Mouse (Mus musculus): Measurements from ENCODE around the gene Neu2. TPM values are rescaled to one million over a fixed set of nuclear protein-coding genes. Genes with fewer than 3 reads are reported as not detected.
A peak's percentile ranks its signal among the peaks of the same experiment; 100 is the strongest.

Gene Neu2
- polyA plus RNA-seq, 1 experiment from 2014 or later: 2.2 TPM

GRCm38 (mm10) chr1:87589162-87589561 lies 79.5 kb downstream of the Neu2 start:
- Histone ChIP-seq H3K4me3 (ENCODE audit: low read depth, low read length) (no peak overlapping the region), H3K36me3 (ENCODE audit: control insufficient read depth, insufficient read depth, low read length) (no peaks in the 10 kb centered on the region), H3K27ac (replicated peaks) (no peak overlapping the region), H3K27me3 (ENCODE audit: control insufficient read depth, insufficient read depth, low read length) (no peaks in the 10 kb centered on the region), H3K4me1 (replicated peaks; ENCODE audit: control insufficient read depth, insufficient read depth) (no peaks in the 10 kb centered on the region), H3K4me2 (replicated peaks; ENCODE audit: low read depth) (no peak overlapping the region), H3K9me3 (ENCODE audit: control insufficient read depth, low read length) (no peaks in the 10 kb centered on the region), H3K9ac (ENCODE audit: low read length) (no peak overlapping the region)
- ATAC-seq (ENCODE audit: low FRiP score, low TSS enrichment) (no peak), DNase-seq (ENCODE audit: low spot score) (no peak)
- no peak for TF ChIP-seq EP300 (optimal IDR thresholded peaks at IDR 0.05)
- no peak for TF ChIP-seq CTCF (IDR thresholded peaks at IDR 0.05; ENCODE audit: low read depth)
- WGBS: 79% methylated on average over 7 of the region's 7 CpGs

- no peak overlapping the region for H3K9ac ChIP-seq (ENCODE audit: low read length)
- no peaks in the 10 kb centered on the region for H3K36me3 ChIP-seq (ENCODE audit: control insufficient read depth, insufficient read depth, low read length)
- H3K27ac ChIP-seq (replicated peaks): no peak overlapping the region
- TF ChIP-seq CTCF (IDR thresholded peaks at IDR 0.05; ENCODE audit: low read depth): no peak
- no peak for TF ChIP-seq EP300 (optimal IDR thresholded peaks at IDR 0.05)
- DNase-seq (ENCODE audit: low spot score): no peak
- H3K27me3 ChIP-seq (ENCODE audit: control insufficient read depth, insufficient read depth, low read length): no peaks in the 10 kb centered on the region
- no peak overlapping the region for H3K4me3 ChIP-seq (ENCODE audit: low read depth, low read length)
- H3K4me2 ChIP-seq (replicated peaks; ENCODE audit: low read depth): no peak overlapping the region
- ATAC-seq (ENCODE audit: low FRiP score, low TSS enrichment): peak; percentile 64
- WGBS: 87% methylated on average over 8 of the region's 8 CpGs
- H3K4me1 ChIP-seq (replicated peaks; ENCODE audit: control insufficient read depth, insufficient read depth): no peaks in the 10 kb centered on the region
- H3K9me3 ChIP-seq (ENCODE audit: control insufficient read depth, low read length): no peaks in the 10 kb centered on the region
Observed at GRCm38 (mm10) chr1:87589980-87590379, 80.3 kb downstream of the Neu2 start.

- TF ChIP-seq CTCF (IDR thresholded peaks at IDR 0.05; ENCODE audit: low read depth) (peak; percentile 41; the same call in 1 of the 2 replicates), EP300 (optimal IDR thresholded peaks at IDR 0.05) (no peak)
- Histone ChIP-seq H3K9me3 (ENCODE audit: control insufficient read depth, low read length) (no peaks in the 10 kb centered on the region), H3K4me3 (ENCODE audit: low read depth, low read length) (no peak overlapping the region), H3K4me1 (replicated peaks; ENCODE audit: control insufficient read depth, insufficient read depth) (no peaks in the 10 kb centered on the region), H3K27ac (replicated peaks) (no peak overlapping the region), H3K9ac (ENCODE audit: low read length) (no peak overlapping the region), H3K36me3 (ENCODE audit: control insufficient read depth, insufficient read depth, low read length) (no peaks in the 10 kb centered on the region), H3K27me3 (ENCODE audit: control insufficient read depth, insufficient read depth, low read length) (no peaks in the 10 kb centered on the region), H3K4me2 (replicated peaks; ENCODE audit: low read depth) (no peak overlapping the region)
- 43% methylated on average over 3 of the region's 3 CpGs for WGBS
- DNase-seq (ENCODE audit: low spot score) (no peak), ATAC-seq (ENCODE audit: low FRiP score, low TSS enrichment) (0 out of 2 replicates have a peak, but pooled peaks have one; percentile 47)
Observed at GRCm38 (mm10) chr1:87594261-87594660, 84.6 kb downstream of the Neu2 start.

GRCm38 (mm10) chr1:87594671-87595070 lies 85.0 kb downstream of the Neu2 start:
- H3K4me3 ChIP-seq (ENCODE audit: low read depth, low read length): no peak overlapping the region
- TF ChIP-seq CTCF (IDR thresholded peaks at IDR 0.05; ENCODE audit: low read depth): no peak
- no peak for TF ChIP-seq EP300 (optimal IDR thresholded peaks at IDR 0.05)
- no peaks in the 10 kb centered on the region for H3K36me3 ChIP-seq (ENCODE audit: control insufficient read depth, insufficient read depth, low read length)
- H3K27ac ChIP-seq (replicated peaks): no peak overlapping the region
- H3K9me3 ChIP-seq (ENCODE audit: control insufficient read depth, low read length): no peaks in the 10 kb centered on the region
- DNase-seq (ENCODE audit: low spot score) (no peak), ATAC-seq (ENCODE audit: low FRiP score, low TSS enrichment) (no peak)
- no peak overlapping the region for H3K4me2 ChIP-seq (replicated peaks; ENCODE audit: low read depth)
- H3K9ac ChIP-seq (ENCODE audit: low read length): no peak overlapping the region
- 92% methylated on average over 10 of the region's 10 CpGs for WGBS
- H3K4me1 ChIP-seq (replicated peaks; ENCODE audit: control insufficient read depth, insufficient read depth): no peaks in the 10 kb centered on the region
- H3K27me3 ChIP-seq (ENCODE audit: control insufficient read depth, insufficient read depth, low read length): no peaks in the 10 kb centered on the region

GRCm38 (mm10) chr1:87600533-87600932 lies 90.8 kb downstream of the Neu2 start:
- Histone ChIP-seq H3K4me3 (ENCODE audit: low read depth, low read length) (no peak overlapping the region), H3K9me3 (ENCODE audit: control insufficient read depth, low read length) (no peaks in the 10 kb centered on the region), H3K9ac (ENCODE audit: low read length) (no peak overlapping the region), H3K27me3 (ENCODE audit: control insufficient read depth, insufficient read depth, low read length) (no peaks in the 10 kb centered on the region), H3K27ac (replicated peaks) (no peak overlapping the region), H3K4me2 (replicated peaks; ENCODE audit: low read depth) (no peak overlapping the region), H3K4me1 (replicated peaks; ENCODE audit: control insufficient read depth, insufficient read depth) (no peaks in the 10 kb centered on the region), H3K36me3 (ENCODE audit: control insufficient read depth, insufficient read depth, low read length) (no peaks in the 10 kb centered on the region)
- TF ChIP-seq EP300 (optimal IDR thresholded peaks at IDR 0.05) (no peak), CTCF (IDR thresholded peaks at IDR 0.05; ENCODE audit: low read depth) (no peak)
- 73% methylated on average over 7 of the region's 7 CpGs for WGBS
- no peak for ATAC-seq (ENCODE audit: low FRiP score, low TSS enrichment)
- DNase-seq (ENCODE audit: low spot score): no peak

- H3K27ac ChIP-seq (replicated peaks): no peak overlapping the region
- TF ChIP-seq CTCF (IDR thresholded peaks at IDR 0.05; ENCODE audit: low read depth): no peak
- no peak for TF ChIP-seq EP300 (optimal IDR thresholded peaks at IDR 0.05)
- H3K27me3 ChIP-seq (ENCODE audit: control insufficient read depth, insufficient read depth, low read length): no peaks in the 10 kb centered on the region
- H3K9me3 ChIP-seq (ENCODE audit: control insufficient read depth, low read length): no peaks in the 10 kb centered on the region
- ATAC-seq (ENCODE audit: low FRiP score, low TSS enrichment) (no peak), DNase-seq (ENCODE audit: low spot score) (no peak)
- WGBS: 68% methylated on average over 2 of the region's 2 CpGs
- H3K4me3 ChIP-seq (ENCODE audit: low read depth, low read length): no peak overlapping the region
- H3K4me1 ChIP-seq (replicated peaks; ENCODE audit: control insufficient read depth, insufficient read depth): no peaks in the 10 kb centered on the region
- H3K36me3 ChIP-seq (ENCODE audit: control insufficient read depth, insufficient read depth, low read length): no peaks in the 10 kb centered on the region
- H3K4me2 ChIP-seq (replicated peaks; ENCODE audit: low read depth): no peak overlapping the region
- no peak overlapping the region for H3K9ac ChIP-seq (ENCODE audit: low read length)
Observed at GRCm38 (mm10) chr1:87601801-87602200, 92.1 kb downstream of the Neu2 start.

Measured in stomach, postnatal 0 days (tissue).